Mouse (Mus musculus) mature B cell (primary cell): ENCODE measurements around the gene Mak.

Experiments
- in situ Hi-C: fragments of 300-500 bp; cut with MboI; formaldehyde crosslinking; loops from 2 replicates; pipeline ENCODE4 v1.14.3; 2019

Mak gene

DNA sequence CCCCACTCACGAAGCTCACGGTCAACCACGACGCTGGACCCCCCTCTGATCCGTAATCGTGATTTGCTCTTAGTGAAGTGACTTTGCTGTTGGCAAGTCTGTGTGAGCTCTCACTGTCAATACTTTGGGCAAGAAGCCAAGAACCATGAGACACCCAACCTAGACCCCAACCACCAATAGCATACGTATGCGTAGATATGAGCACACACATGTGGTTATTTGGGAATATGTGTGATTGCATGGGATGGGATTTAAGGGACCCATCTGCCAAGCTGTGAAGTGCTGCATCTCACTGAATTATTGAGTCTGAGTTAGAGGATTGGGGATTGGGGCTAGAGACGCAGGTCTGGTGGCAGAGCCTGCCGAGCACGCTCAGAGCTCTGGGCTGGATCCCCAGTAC is 7.9 kb downstream of the Mak start:
- in situ Hi-C loops: no loop called here

DNA sequence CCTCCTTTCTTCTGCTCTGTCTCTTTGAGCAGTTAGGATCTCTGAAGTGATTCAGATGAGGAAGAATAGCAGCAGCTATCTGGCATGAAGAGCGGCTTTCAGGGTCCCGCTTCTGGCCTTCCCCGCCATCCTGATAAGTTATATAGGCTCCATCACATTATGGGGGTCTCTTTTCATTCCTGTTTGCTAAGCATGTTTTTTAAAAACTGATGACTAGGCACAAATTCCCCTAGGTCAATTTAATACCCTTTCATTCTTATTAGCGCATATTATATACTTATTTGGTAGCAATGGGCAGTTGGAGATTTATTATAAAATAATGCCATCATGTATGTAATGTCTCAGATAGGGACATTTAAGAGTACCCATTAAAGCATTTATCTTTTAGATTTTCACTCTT is 11.9 kb downstream of the Mak start:
- in situ Hi-C loops: no loop called here

DNA sequence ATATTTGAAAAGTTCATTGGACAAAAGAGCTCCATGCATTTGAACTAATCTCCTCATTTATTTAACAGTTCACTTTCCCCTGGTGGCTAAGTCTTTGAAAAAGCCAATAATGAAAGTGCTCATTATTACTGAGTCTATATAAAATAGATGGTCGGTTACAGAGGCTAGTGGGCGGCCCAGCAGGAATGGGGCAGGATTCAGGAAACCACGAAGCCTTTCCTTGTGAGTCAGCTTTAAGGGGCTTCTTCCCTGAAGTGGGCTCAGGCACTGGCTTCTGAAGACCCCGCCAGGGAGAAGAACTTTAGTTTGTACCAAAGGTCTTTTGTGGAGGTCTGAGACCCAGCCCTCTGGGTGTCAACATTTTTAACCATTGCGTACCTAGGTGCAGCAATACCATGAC is 27.5 kb downstream of the Mak start:
- in situ Hi-C loops: no loop called here

DNA sequence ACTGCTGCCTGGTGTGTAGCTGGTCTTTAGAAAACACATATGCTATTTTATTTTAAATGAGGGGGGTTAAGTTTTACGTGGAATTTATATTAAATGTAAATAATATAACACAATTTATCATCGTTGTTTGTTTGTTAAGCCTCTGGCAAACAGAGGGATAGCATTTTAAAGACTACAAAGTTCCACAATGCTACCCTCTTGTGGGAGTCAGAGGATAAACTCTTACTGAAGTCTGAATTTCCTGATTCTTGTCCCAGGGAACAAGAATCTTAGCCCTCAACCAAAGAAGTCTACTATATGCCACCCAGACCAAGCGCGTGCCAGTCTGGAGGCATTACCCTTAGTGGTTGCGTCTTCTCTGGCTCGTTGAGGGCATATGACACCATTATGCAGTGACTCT is 32.2 kb downstream of the Mak start:
- in situ Hi-C loops: no loop called here

DNA sequence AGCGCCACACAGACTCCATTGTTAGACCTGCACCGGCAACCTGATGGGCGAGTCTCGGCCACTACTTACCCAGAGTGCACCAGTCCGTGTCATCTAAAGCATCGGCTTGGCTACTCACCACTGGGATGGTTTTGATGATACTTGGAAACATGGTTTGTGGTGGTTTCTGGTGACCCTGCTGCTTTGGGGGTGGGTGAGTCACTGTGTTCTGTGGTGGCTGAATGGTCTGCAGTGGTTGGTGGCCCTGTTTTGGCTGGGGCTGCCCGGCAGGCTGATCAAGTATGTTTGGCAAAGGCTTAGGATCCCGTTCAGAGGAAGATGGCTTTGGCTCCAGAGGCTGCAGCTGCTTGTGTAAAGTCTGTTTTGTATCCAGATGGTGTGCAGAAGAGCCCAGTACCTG is 33.6 kb downstream of the Mak start:
- in situ Hi-C loops: no loop called here

DNA sequence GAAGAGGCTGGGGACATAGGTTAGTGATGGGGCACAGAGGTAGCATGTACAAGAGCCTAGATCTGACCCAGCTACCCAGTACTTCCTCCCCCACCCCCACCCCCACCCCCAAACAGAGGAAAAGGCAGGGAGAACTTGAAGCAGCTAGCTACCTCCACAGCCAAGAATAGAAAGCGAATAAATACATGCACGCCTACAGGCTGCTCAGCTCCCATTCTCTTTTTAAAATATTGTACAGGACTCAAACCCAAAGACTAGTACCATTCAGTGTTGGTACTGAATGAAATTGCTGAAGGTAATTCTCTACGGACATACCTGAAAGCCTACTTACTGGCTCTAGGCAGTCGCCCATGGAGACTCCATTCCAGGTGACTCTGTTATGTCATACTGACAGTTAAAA is 37.0 kb downstream of the Mak start:
- in situ Hi-C loops: no loop called here

DNA sequence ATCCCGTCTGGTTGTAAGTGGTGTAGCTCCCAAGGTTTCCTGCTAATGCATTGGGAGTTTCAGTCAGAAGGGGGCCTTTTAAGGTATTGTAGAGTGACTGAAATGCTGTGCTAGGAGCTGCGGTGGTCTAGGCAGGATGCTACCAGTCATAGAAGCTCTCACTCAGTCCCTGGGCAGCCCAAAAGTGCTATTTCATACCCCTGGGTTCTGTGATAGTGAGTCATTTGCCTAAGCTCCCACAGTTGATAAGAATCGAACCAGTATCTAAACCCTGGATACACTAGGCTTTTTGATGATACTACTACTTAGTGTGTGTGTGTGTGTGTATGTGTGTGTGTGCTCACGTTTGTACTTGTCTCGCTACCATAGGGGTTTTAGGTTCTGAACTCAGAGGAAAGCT is 49.4 kb downstream of the Mak start:
- in situ Hi-C loops: no loop called here

DNA sequence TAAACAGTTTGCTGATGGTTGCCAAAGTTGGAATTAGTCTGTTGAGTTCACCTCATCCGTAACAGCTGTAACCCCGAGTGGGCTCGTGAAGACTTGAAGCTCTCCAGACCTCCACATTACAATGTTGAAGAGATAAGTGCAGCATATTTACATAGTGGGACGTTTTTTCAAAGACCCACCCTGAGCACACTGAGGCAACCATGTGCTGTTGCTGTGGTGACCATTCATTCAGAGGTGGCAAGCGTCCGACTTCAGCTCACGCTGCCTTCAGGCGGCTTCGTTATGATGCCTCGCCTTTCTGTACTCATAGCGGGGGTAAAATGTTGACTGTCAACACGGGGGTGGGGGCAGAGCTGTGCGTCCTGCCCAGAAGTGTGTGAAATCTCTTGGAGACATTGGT is 57.4 kb downstream of the Mak start:
- in situ Hi-C loops: no loop called here

DNA sequence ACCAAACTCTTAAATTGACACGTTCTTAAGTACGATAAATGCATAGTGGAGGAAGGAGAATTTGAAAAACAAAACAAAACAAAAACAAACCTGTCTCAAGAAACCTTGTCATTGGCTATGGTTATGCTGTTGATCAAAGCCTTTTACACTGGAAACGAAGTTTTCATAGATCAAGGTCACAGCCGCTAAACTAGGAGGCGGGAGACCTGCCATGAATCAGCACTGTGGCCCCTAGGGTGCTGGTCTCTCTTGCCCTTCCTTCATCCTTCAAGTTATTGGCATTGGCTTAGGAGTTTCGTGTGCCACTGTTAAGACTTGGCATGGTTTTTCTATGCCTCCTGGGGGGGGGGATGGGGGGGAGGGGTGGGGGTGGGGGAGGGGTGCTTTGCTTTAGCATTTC is 57.9 kb downstream of the Mak start:
- in situ Hi-C loops: no loop called here

DNA sequence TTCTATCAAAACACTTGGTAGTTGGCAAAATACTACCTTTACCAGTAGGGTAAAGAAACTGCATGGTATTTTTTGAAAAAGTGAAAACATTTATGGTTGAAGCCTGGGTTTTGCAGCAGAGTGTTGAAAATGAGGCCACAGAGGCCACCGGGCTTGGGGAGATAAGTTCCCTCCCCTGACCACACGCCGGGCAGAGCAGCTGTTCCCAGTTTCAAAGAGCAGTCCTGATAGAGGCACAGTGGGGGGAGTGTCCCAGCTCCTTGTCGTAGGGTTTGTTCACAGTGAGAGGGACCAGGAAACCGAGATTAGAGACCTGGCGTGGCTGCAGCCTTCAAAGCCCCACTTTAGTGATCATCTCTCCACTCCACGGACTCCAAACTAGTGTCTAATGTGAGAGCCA is 59.0 kb downstream of the Mak start:
- in situ Hi-C loops: no loop called here

DNA sequence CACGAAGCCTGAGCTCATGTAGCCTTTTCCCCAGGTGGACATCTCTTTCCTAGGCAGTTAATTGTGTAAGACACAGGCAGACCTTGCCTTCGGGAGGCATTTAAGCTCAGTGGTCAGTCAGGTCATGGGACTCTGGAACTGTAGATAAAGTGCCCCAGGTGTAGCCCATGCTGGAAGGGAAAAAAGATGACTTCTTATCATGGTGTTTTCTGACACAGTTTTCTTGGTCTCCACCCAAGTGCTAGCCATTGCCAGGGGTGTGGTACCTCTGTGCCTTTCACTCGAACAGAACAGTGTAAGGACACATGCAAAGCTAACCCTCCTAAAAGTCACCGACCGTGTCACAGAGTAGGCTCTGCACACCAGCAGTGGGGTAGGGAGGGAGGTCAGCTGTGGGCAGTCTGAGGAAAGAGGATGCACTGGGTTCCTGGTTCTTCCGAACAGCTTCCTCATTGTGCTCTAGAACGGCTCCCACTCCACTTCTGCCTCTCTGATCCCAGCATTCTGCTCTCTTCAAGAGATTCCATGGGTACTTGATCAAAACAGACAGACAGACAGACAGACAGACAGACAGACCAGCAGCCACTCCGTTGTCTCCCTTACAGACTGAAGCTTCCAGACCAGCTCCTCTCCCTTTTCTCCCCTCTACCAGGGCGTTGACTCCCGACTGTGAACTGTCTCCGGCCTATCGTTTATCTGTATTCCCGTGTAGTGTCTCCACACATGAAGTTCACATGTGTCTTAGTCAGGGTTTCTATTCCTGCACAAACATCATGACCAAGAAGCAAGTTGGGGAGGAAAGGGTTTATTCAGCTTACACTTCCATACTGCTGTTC is 60.5 kb downstream of the Mak start:
- in situ Hi-C loops: no loop called here

DNA sequence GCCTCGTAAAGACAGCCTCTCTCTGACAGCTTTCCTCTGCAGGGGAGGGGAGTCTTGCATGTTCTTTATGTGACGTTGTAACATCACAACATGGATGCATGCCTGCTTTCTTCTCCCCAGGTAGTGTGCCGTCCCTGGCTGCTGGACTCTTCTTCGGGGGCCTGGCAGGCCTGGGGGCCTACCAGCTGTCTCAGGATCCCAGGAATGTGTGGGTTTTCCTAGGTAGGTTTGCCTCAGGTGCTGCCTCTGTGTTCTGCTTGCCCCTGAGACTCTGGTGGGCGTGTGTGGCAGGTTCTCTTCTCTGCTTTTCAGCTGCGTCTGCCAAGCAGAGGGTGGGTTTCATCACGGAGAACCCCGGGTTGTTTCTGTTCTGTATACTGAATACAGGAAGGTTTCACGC is 61.3 kb downstream of the Mak start:
- in situ Hi-C loops: no loop called here

DNA sequence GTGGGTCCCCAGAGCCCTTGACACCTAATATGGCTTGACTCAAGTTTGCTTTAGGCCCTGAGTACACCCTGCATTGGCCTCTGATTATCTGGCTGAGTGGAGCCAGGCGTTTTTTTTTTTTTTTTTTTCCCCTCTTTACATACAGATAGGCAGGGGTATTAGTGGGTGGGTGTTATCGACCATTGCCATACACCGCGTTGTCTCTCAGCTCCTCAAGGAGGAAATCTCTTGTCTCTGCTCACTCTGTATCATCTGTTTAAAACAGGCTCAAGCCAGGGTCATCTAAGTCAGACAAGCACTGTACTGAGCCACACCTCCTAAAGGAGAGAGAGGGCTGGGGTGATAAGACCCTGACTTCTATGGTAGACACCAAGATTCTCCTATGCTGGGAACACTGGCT is 61.7 kb downstream of the Mak start:
- in situ Hi-C loops: no loop called here

DNA sequence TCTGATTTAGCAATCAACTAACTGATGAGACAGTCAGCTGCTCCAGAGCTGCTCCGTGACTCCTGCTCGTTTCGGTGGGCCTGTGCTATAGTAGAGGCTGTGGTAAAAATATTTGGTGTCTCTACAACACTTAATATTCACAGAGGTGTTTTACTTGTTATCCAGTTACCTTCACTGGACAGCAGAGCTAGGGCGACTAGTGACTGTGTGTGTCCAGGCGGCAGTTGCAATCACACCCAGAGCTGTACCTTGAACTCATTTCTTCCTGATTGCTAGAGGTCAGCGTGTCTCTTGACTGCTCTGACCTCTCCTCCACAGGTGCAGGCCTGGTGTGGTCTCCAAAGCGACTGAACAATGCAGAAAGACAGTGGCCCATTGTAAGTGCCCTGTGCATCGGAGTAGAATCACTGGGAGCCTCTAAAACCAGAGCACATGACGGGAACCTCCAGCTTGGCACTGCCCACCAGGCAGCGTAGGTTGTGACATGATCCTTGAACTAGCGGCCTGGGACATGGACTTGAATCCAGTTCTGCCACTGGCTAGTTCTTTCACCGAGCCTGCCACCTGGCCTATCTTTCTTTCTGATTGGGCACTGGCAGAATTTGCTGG is 62.6 kb downstream of the Mak start:
- in situ Hi-C loops: no loop called here

DNA sequence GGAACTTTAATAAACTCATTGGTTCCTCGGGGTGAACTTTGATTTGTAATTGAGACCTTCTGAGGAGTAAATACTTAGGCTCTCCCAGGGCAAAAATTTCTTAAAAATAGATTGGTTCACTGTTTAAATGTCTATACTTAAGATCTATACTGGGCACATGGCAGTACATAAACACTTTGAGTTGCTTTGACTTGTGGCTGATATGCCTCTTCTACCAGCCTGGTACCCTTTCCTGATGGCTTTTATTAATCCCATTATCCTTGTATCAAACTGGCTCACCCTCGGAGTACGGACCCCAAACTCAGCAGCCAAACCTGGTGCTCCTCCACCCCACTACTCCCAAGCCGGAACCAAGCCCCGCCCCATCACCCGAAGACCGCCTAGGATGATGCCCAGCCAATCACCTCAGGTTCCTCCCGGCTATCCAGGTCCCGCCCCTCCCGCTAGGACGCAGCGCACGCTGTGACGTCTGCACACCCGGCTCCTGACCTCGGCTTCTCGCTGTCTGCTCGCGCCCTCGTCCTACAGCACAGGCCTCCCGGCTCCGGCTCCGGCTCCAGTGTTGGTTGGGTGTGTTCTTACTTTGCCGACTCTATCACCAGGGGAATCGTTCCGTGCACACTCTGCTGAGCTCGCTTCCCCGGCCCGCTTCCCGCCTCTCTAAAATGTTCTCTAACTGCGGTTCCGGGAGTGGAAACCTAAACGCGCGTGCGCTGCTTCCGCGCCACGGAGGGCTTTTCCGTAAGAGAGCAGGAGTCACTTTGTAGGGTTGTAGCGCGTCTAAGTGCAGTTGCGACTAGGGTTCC is 63.5 kb downstream of the Mak start, which contains the start of gene Tmem14c:
Gene Tmem14c (plus strand): TSS at position 464 of the 806 bp plus-strand sequence.
- in situ Hi-C loops: no loop called here

DNA sequence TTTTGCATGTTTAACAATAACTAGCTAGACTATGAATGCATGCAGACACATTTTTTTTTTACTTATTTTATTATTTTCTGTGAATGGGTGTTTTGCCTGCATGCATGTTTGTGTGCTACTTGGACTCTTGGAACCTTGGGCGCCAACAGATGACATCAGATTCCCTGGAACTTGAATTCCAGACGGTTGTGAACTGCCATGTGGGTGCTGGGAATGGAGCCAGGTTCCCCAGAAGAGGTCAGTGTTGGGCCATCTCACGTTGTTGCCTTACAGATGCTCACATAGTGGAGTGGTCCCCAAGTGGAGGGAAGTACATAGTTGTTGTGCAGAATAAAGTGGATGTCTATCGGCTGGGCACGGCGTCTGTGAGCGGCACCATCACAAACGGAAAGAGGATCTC is 70.6 kb downstream of the Mak start:
- in situ Hi-C loops: no loop called here

DNA sequence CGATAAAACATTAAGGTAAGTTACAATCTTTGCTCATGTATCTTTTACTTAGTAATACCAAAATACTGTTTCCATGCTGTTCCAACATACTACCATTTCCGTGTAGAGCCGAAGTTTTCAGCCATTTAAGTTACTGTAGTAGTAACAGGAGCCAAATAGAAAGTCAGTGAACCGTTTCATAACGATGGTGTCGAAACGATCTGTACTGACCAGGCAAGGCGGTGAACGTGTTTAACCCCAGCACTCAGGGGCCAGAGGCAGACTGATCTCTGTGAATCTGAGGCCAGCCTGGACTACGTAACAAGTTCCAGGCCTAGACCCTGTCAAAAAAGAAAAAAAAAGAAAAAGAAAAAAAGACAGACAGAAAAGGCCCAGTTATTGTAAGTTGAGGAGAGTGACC is 71.2 kb downstream of the Mak start:
- in situ Hi-C loops: no loop called here

DNA sequence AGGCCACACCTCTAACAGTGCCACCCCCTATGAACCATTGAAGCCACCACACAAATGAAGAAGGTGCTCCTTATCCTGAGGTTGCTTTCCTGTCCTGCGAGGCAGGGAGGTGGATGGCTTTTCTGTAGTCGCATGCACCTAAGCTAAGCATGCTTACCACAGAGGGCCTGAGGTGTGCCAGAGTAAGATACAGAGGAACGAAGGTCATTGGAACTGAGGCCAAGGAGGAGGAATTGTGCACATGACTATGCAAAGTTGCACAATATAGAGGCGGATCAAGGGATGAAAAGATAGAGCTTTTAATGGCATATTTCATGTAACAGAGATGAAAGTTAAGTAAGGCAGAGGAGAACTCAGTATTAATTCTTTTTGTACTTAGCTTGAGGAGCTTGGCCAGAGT is 73.3 kb downstream of the Mak start:
- in situ Hi-C loops: no loop called here

DNA sequence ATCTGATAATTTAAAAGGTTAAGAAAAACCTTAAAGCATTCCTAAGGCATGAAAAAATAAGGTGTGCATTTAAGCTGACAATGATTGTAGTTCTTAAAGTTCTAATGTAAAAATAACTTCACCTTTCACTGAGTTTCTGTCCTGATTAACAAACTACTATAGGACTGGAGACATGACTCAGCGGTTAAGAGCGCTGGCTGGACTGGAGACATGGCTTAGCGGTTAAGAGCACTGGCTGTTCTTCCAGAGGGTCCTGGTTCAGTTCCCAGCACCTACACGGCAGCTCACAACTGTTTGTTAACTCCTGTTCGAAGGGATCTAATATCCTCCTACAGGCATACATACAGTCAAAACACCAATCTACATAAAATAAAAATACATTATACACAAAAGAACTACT is 77.5 kb downstream of the Mak start:
- in situ Hi-C loops: no loop called here

DNA sequence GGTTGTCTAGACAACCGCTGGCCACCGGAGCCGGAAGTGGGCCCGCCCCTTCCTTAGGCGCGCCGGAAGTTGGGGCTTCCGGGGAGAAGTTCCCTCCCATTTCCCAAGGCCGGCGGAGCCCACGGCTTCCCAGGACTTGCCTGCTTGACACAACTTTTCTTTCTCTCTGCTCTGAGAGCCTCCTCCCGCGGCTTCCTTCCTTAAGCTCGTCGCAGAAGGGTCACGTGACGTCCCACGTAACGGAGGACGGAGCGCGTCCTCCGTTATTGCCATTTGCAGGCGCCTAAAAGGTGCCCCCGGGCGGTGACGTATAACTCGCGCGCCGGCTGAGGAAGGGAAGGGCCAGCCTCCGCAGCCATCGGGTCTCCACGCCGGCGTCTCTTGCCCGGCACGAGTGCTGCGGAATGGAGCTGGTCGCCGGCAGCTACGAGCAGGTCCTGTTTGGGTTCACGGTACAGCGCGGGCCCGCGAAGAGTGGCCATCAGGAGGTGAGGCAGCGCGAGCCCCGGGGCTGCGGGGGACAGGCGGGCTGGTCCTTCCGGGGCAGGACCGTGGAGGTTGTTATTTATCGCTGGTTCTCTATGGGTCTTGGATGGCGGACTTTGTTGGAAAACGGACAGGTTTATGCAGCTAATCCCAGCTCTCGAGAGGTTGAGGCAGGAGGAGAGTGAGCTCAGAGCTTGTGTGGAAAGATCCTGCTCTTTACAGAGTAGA is 78.4 kb downstream of the Mak start, which contains the start of gene Pak1ip1:
Gene Pak1ip1 (plus strand): TSS at position 98 of the 714 bp plus-strand sequence.
- in situ Hi-C loops: no loop called here

DNA sequence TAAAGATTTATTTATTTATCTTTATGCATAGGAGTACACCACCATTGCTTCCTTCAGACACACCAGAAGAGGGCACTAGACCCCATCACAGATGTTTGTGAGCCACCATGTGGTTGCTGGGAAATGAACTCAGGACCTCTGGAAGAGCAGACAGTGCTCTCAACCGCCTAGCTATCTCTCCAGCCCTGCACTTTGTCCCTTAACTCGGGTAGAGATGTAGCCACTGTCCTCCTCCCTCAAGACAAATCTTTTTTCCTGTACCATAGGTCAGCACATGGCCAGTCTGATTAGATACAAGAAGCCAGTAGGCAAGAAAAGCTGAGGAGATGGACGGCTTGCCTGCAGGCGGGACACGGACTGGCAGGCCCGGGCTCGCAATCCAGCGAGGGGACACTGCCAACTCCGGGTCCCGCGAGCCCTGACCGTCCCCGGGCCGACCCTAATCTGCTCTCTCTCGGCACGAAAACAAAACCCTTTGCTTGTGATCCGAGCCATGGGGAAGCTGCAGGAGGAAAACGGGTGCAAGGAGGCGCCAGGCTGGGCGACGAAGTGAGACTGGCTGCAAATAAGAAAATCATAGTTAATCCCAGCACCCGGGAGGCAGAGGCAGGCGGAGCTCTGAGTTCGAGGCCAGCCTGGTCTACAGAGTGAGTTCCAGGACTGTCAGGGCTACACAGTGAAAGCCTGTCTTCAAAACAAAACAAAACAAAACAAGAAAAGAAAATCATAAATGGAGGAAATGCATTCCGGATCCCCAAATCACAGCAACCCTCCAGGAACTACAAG is 79.2 kb downstream of the Mak start:
- in situ Hi-C loops: no loop called here
